Mouse (Mus musculus): ENCODE measurements around the gene Dpf2. TPM values are rescaled to one million over a fixed set of nuclear protein-coding genes. Genes with fewer than 3 reads are reported as not detected.

Dpf2 gene
- 10 to 100 TPM; 71.9 to 78.2 TPM for total RNA-seq (2021)
- long read RNA-seq, experiment 1, transcript Dpf2-205 (11 exons, 3,314 nt) = minor isoform, 10 of 95 reads
- long read RNA-seq, experiment 1, transcript Dpf2-202 (12 exons, 2,406 nt) = major isoform, 69 of 95 reads
- long read RNA-seq, experiment 1, partial matches to known transcripts = 3 of 95 reads
- long read RNA-seq, experiment 1, other reads (novel, unspliced or antisense) = 12 of 95 reads
- long read RNA-seq, experiment 2, transcript Dpf2-205 (11 exons, 3,314 nt) = minor isoform, 12 of 97 reads
- long read RNA-seq, experiment 2, transcript Dpf2-202 (12 exons, 2,406 nt) = major isoform, 64 of 97 reads
- long read RNA-seq, experiment 2, partial matches to known transcripts = 6 of 97 reads
- long read RNA-seq, experiment 2, other reads (novel, unspliced or antisense) = 15 of 97 reads

- no peak for DNase-seq
- intact Hi-C loops (cut with DNase I; ENCODE audit: low total_unique reads) = loop anchor here (10.0 kb wide), 1 partner anchor 102 kb away; the partner anchor contains the start of gene Capn1
Observed at GRCm38 (mm10) chr19:5913007-5913719, at the start of gene Dpf2. Dpf2 (minus strand) TSS chr19:5913010.

GRCm38 (mm10) chr19:5957371-5957770 is 44.6 kb upstream of the Dpf2 start:
- no peak for DNase-seq
- intact Hi-C loops (cut with DNase I; ENCODE audit: low total_unique reads) = loop anchor here (2.0 kb wide), 1 partner anchor 35 kb away; no protein-coding TSS in a partner anchor

- intact Hi-C loops (cut with DNase I; ENCODE audit: low total_unique reads) = loop anchor here (2.0 kb wide), 1 partner anchor 34 kb away; no protein-coding TSS in a partner anchor
- DNase-seq = peak; percentile 78
Observed at GRCm38 (mm10) chr19:5956685-5957084, 43.9 kb upstream of the Dpf2 start.

- DNase-seq = peak; percentile 12
- intact Hi-C loops (cut with DNase I; ENCODE audit: low total_unique reads) = loop anchor here (2.0 kb wide), 1 partner anchor 33 kb away; no protein-coding TSS in a partner anchor
Observed at GRCm38 (mm10) chr19:5955704-5956670, 43.2 kb upstream of the Dpf2 start.

GRCm38 (mm10) chr19:5954936-5955335 is 42.1 kb upstream of the Dpf2 start:
- intact Hi-C loops (cut with DNase I; ENCODE audit: low total_unique reads) = no loop called here
- no peak for DNase-seq

- DNase-seq = peak; percentile 20
- intact Hi-C loops (cut with DNase I; ENCODE audit: low total_unique reads) = no loop called here
Observed at GRCm38 (mm10) chr19:5954031-5954710, 41.4 kb upstream of the Dpf2 start.

GRCm38 (mm10) chr19:5953201-5953770 is 40.5 kb upstream of the Dpf2 start:
- intact Hi-C loops (cut with DNase I; ENCODE audit: low total_unique reads) = no loop called here
- DNase-seq = no peak

- intact Hi-C loops (cut with DNase I; ENCODE audit: low total_unique reads) = no loop called here
- peak; percentile 16 for DNase-seq
Observed at GRCm38 (mm10) chr19:5952071-5952691, 39.4 kb upstream of the Dpf2 start.

- intact Hi-C loops (cut with DNase I; ENCODE audit: low total_unique reads) = no loop called here
- DNase-seq = no peak
Observed at GRCm38 (mm10) chr19:5951631-5952030, 38.8 kb upstream of the Dpf2 start.

- DNase-seq = no peak
- intact Hi-C loops (cut with DNase I; ENCODE audit: low total_unique reads) = no loop called here
Observed at GRCm38 (mm10) chr19:5950218-5950617, 37.4 kb upstream of the Dpf2 start.

GRCm38 (mm10) chr19:5945891-5946290 is 33.1 kb upstream of the Dpf2 start:
- intact Hi-C loops (cut with DNase I; ENCODE audit: low total_unique reads) = no loop called here
- peak; percentile 72 for DNase-seq

GRCm38 (mm10) chr19:5945027-5945426 is 32.2 kb upstream of the Dpf2 start:
- peak; percentile 8 for DNase-seq
- intact Hi-C loops (cut with DNase I; ENCODE audit: low total_unique reads) = no loop called here

GRCm38 (mm10) chr19:5944145-5944544 is 31.3 kb upstream of the Dpf2 start:
- intact Hi-C loops (cut with DNase I; ENCODE audit: low total_unique reads) = no loop called here

GRCm38 (mm10) chr19:5943404-5943803 is 30.6 kb upstream of the Dpf2 start:
- intact Hi-C loops (cut with DNase I; ENCODE audit: low total_unique reads) = no loop called here
- DNase-seq = no peak

More at GRCm38 (mm10) chr19:5944145-5944544, 31.3 kb upstream of the Dpf2 start:
- DNase-seq = no peak

GRCm38 (mm10) chr19:5942581-5942980 is 29.8 kb upstream of the Dpf2 start:
- peak; percentile 59 for DNase-seq
- intact Hi-C loops (cut with DNase I; ENCODE audit: low total_unique reads) = no loop called here

- DNase-seq = peak; percentile 57
- intact Hi-C loops (cut with DNase I; ENCODE audit: low total_unique reads) = no loop called here
Observed at GRCm38 (mm10) chr19:5940656-5941055, 27.8 kb upstream of the Dpf2 start.

- peak; percentile 90 for DNase-seq
- intact Hi-C loops (cut with DNase I; ENCODE audit: low total_unique reads) = no loop called here
Observed at GRCm38 (mm10) chr19:5940173-5940572, 27.4 kb upstream of the Dpf2 start.

GRCm38 (mm10) chr19:5939715-5940114 is 26.9 kb upstream of the Dpf2 start:
- no peak for DNase-seq
- intact Hi-C loops (cut with DNase I; ENCODE audit: low total_unique reads) = no loop called here

Measured in gastrocnemius, postnatal 14 days (tissue).